Mouse (Mus musculus): ENCODE data around the gene Sh3rf3.
A peak's percentile ranks its signal among the peaks of the same experiment; 100 is the strongest.

Gene Sh3rf3

GRCm38 (mm10) chr10:59110386-59110785, 297.2 kb downstream of the Sh3rf3 start:
- DNase-seq (ENCODE audit: low spot score): no peak

GRCm38 (mm10) chr10:59112755-59113154, 299.6 kb downstream of the Sh3rf3 start:
- DNase-seq (ENCODE audit: low spot score): no peak

GRCm38 (mm10) chr10:59113386-59113785, 300.2 kb downstream of the Sh3rf3 start:
- DNase-seq (ENCODE audit: low spot score): no peak

- DNase-seq (ENCODE audit: low spot score): peak; percentile 66
Observed at GRCm38 (mm10) chr10:59114535-59115291, 301.6 kb downstream of the Sh3rf3 start.

GRCm38 (mm10) chr10:59115691-59116090, 302.5 kb downstream of the Sh3rf3 start:
- no peak for DNase-seq (ENCODE audit: low spot score)

- no peak for DNase-seq (ENCODE audit: low spot score)
Observed at GRCm38 (mm10) chr10:59116331-59116730, 303.2 kb downstream of the Sh3rf3 start.

- no peak for DNase-seq (ENCODE audit: low spot score)
Observed at GRCm38 (mm10) chr10:59117555-59117954, 304.4 kb downstream of the Sh3rf3 start.

- no peak for DNase-seq (ENCODE audit: low spot score)
Observed at GRCm38 (mm10) chr10:59119001-59119400, 305.8 kb downstream of the Sh3rf3 start.

GRCm38 (mm10) chr10:59119811-59120210, 306.7 kb downstream of the Sh3rf3 start:
- no peak for DNase-seq (ENCODE audit: low spot score)

- DNase-seq (ENCODE audit: low spot score): no peak
Observed at GRCm38 (mm10) chr10:59125497-59125896, 312.3 kb downstream of the Sh3rf3 start.

GRCm38 (mm10) chr10:59127637-59128036, 314.5 kb downstream of the Sh3rf3 start:
- DNase-seq (ENCODE audit: low spot score): no peak

GRCm38 (mm10) chr10:59131926-59132628, 318.9 kb downstream of the Sh3rf3 start:
- DNase-seq (ENCODE audit: low spot score): no peak

- DNase-seq (ENCODE audit: low spot score): no peak
Observed at GRCm38 (mm10) chr10:59133478-59134009, 320.4 kb downstream of the Sh3rf3 start.

- DNase-seq (ENCODE audit: low spot score): peak; percentile 46
Observed at GRCm38 (mm10) chr10:59149956-59150383, 336.8 kb downstream of the Sh3rf3 start.

GRCm38 (mm10) chr10:59150938-59151657, 337.9 kb downstream of the Sh3rf3 start:
- DNase-seq (ENCODE audit: low spot score): no peak

GRCm38 (mm10) chr10:59152544-59153081, 339.5 kb downstream of the Sh3rf3 start:
- DNase-seq (ENCODE audit: low spot score): no peak

GRCm38 (mm10) chr10:59158627-59159026, 345.5 kb downstream of the Sh3rf3 start:
- no peak for DNase-seq (ENCODE audit: low spot score)

GRCm38 (mm10) chr10:59162185-59162897, 349.2 kb downstream of the Sh3rf3 start:
- no peak for DNase-seq (ENCODE audit: low spot score)

GRCm38 (mm10) chr10:59166104-59166944, 353.2 kb downstream of the Sh3rf3 start:
- peak; percentile 71 for DNase-seq (ENCODE audit: low spot score)

- DNase-seq (ENCODE audit: low spot score): no peak
Observed at GRCm38 (mm10) chr10:59171042-59171441, 357.9 kb downstream of the Sh3rf3 start.

- no peak for DNase-seq (ENCODE audit: low spot score)
Observed at GRCm38 (mm10) chr10:59172539-59172938, 359.4 kb downstream of the Sh3rf3 start.
